Mouse (Mus musculus): ENCODE measurements around the gene Chmp4b. TPM values are rescaled to one million over a fixed set of nuclear protein-coding genes. Genes with fewer than 3 reads are reported as not detected.
A peak's percentile ranks its signal among the peaks of the same experiment; 100 is the strongest.

The Chmp4b gene
- polyA plus RNA-seq, 1 experiment from 2014 or later: 25.1 TPM

GRCm38 (mm10) chr2:154706526-154707280 is 55.2 kb downstream of the Chmp4b start:
- H3K4me2 ChIP-seq: no peak overlapping the region
- peaks cover 20% of the 10 kb centered on the region for H3K4me1 ChIP-seq (replicated peaks)
- no peak for ATAC-seq (replicated peaks; ENCODE audit: insufficient number of reproducible peaks, insufficient read depth, low FRiP score, low read depth)
- no peak overlapping the region for H3K9ac ChIP-seq
- H3K9me3 ChIP-seq (replicated peaks): no peaks in the 10 kb centered on the region
- H3K27ac ChIP-seq: no peak overlapping the region
- no peak overlapping the region for H3K4me3 ChIP-seq
- 61% methylated on average over 11 of the region's 11 CpGs for WGBS
- H3K36me3 ChIP-seq: no peaks in the 10 kb centered on the region
- no peaks in the 10 kb centered on the region for H3K27me3 ChIP-seq

GRCm38 (mm10) chr2:154707284-154707683 is 55.8 kb downstream of the Chmp4b start:
- 67% methylated on average over 7 of the region's 7 CpGs for WGBS
- H3K4me3 ChIP-seq: no peak overlapping the region
- peaks cover 20% of the 10 kb centered on the region for H3K4me1 ChIP-seq (replicated peaks)
- H3K36me3 ChIP-seq: no peaks in the 10 kb centered on the region
- no peaks in the 10 kb centered on the region for H3K27me3 ChIP-seq
- no peak overlapping the region for H3K4me2 ChIP-seq
- no peak overlapping the region for H3K9ac ChIP-seq
- H3K27ac ChIP-seq: no peak overlapping the region
- peak; percentile 18; the same call in 1 of the 2 replicates for ATAC-seq (replicated peaks; ENCODE audit: insufficient number of reproducible peaks, insufficient read depth, low FRiP score, low read depth)
- H3K9me3 ChIP-seq (replicated peaks): no peaks in the 10 kb centered on the region

- Histone ChIP-seq H3K4me3 (no peak overlapping the region), H3K36me3 (no peaks in the 10 kb centered on the region), H3K9me3 (replicated peaks) (no peaks in the 10 kb centered on the region), H3K4me2 (no peak overlapping the region), H3K27ac (no peak overlapping the region), H3K4me1 (replicated peaks) (peaks cover 20% of the 10 kb centered on the region), H3K9ac (no peak overlapping the region), H3K27me3 (no peaks in the 10 kb centered on the region)
- ATAC-seq (replicated peaks; ENCODE audit: insufficient number of reproducible peaks, insufficient read depth, low FRiP score, low read depth): no peak
- whole genome bisulfite sequencing: 59% methylated on average over 7 of the region's 7 CpGs
These were observed 56.4 kb downstream of the Chmp4b start for GRCm38 (mm10) chr2:154707830-154708385.

- 59% methylated on average over 3 of the region's 3 CpGs for WGBS
- no peak overlapping the region for H3K27ac ChIP-seq
- no peaks in the 10 kb centered on the region for H3K36me3 ChIP-seq
- H3K4me1 ChIP-seq (replicated peaks): peaks cover 18% of the 10 kb centered on the region
- ATAC-seq (replicated peaks; ENCODE audit: insufficient number of reproducible peaks, insufficient read depth, low FRiP score, low read depth): no peak
- no peaks in the 10 kb centered on the region for H3K27me3 ChIP-seq
- H3K4me3 ChIP-seq: no peak overlapping the region
- no peak overlapping the region for H3K9ac ChIP-seq
- no peak overlapping the region for H3K4me2 ChIP-seq
- H3K9me3 ChIP-seq (replicated peaks): no peaks in the 10 kb centered on the region
These were observed 60.2 kb downstream of the Chmp4b start for GRCm38 (mm10) chr2:154711701-154712100.

DNA sequence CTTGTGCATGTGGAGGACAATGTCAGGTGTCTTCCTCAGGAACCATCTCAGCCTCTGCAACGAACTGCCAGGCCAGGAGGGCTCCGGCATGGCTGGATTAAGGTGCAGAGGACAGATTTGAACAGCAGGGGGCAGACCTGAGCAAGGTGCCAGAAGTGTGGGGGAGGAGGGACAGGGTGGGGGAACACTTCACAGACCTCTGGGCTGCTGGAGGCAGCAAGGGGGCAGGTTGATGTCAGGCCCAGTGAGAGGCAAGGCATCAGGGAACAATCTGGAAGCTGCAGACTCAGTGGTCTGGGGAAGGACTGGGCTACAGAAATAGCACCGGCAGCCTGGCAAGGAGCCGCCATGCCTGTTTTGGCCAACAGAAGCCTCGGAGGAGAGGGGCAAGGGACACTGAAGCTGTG is 60.8 kb downstream of the Chmp4b start:
- H3K27me3 ChIP-seq: no peaks in the 10 kb centered on the region
- H3K4me1 ChIP-seq (replicated peaks): peaks cover 12% of the 10 kb centered on the region
- H3K4me3 ChIP-seq: no peak overlapping the region
- no peak overlapping the region for H3K27ac ChIP-seq
- H3K4me2 ChIP-seq: peak overlapping the region; percentile 13; the same call in 1 of the 2 replicates
- ATAC-seq (replicated peaks; ENCODE audit: insufficient number of reproducible peaks, insufficient read depth, low FRiP score, low read depth): no peak
- 35% methylated on average over 5 of the region's 5 CpGs for WGBS
- H3K9me3 ChIP-seq (replicated peaks): no peaks in the 10 kb centered on the region
- no peak overlapping the region for H3K9ac ChIP-seq
- no peaks in the 10 kb centered on the region for H3K36me3 ChIP-seq

- Histone ChIP-seq H3K4me1 (replicated peaks) (peaks cover 4% of the 10 kb centered on the region), H3K9me3 (replicated peaks) (no peaks in the 10 kb centered on the region), H3K4me2 (no peak overlapping the region), H3K27me3 (no peaks in the 10 kb centered on the region), H3K27ac (no peak overlapping the region), H3K9ac (no peak overlapping the region), H3K4me3 (no peak overlapping the region), H3K36me3 (no peaks in the 10 kb centered on the region)
- ATAC-seq (replicated peaks; ENCODE audit: insufficient number of reproducible peaks, insufficient read depth, low FRiP score, low read depth): no peak
- 47% methylated on average over 6 of the region's 6 CpGs for WGBS
These were observed 61.6 kb downstream of the Chmp4b start for GRCm38 (mm10) chr2:154713083-154713482.

GRCm38 (mm10) chr2:154713964-154714363 is 62.5 kb downstream of the Chmp4b start:
- Histone ChIP-seq H3K36me3 (no peaks in the 10 kb centered on the region), H3K27me3 (no peaks in the 10 kb centered on the region), H3K4me2 (no peak overlapping the region), H3K27ac (no peak overlapping the region), H3K4me3 (no peak overlapping the region), H3K9ac (no peak overlapping the region), H3K9me3 (replicated peaks) (no peaks in the 10 kb centered on the region), H3K4me1 (replicated peaks) (0 out of 2 replicates have a peak, but pooled peaks cover 3% of the 10 kb centered on the region)
- ATAC-seq (replicated peaks; ENCODE audit: insufficient number of reproducible peaks, insufficient read depth, low FRiP score, low read depth): no peak
- 63% methylated on average over 3 of the region's 3 CpGs for WGBS

DNA sequence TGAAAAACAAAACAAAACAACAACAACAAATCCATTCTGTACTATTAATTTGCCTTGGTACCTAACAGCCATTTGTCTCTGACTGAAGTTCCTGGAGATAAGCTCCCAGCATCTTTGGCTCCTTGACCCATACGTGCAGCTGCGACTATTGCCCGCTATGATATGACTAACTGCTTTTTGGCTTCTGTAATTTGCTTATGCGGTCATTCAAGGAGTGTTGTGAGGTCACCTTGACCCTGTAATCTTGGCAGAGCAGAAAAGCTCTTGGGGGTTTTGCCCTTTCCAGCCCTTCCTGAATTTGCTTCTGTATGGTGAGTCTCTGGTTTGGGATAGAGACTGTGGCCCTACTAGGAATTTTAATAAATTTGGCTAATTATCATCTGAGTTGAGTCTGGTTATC is 65.1 kb downstream of the Chmp4b start:
- no peak for ATAC-seq (replicated peaks; ENCODE audit: insufficient number of reproducible peaks, insufficient read depth, low FRiP score, low read depth)
- WGBS: 69% methylated on average over 4 of the region's 4 CpGs

GRCm38 (mm10) chr2:154717081-154717480 is 65.6 kb downstream of the Chmp4b start:
- Histone ChIP-seq H3K36me3 (no peaks in the 10 kb centered on the region), H3K4me3 (no peak overlapping the region), H3K4me2 (no peak overlapping the region), H3K9ac (no peak overlapping the region), H3K4me1 (replicated peaks) (0 out of 2 replicates have a peak, but pooled peaks cover 3% of the 10 kb centered on the region), H3K27me3 (no peaks in the 10 kb centered on the region), H3K9me3 (replicated peaks) (no peaks in the 10 kb centered on the region), H3K27ac (no peak overlapping the region)
- ATAC-seq (replicated peaks; ENCODE audit: insufficient number of reproducible peaks, insufficient read depth, low FRiP score, low read depth): no peak

More for the DNA sequence above, 65.1 kb downstream of the Chmp4b start:
- Histone ChIP-seq H3K4me2 (no peak overlapping the region), H3K4me3 (no peak overlapping the region), H3K27me3 (no peaks in the 10 kb centered on the region), H3K9me3 (replicated peaks) (no peaks in the 10 kb centered on the region), H3K27ac (no peak overlapping the region), H3K36me3 (no peaks in the 10 kb centered on the region), H3K9ac (no peak overlapping the region), H3K4me1 (replicated peaks) (0 out of 2 replicates have a peak, but pooled peaks cover 3% of the 10 kb centered on the region)

DNA sequence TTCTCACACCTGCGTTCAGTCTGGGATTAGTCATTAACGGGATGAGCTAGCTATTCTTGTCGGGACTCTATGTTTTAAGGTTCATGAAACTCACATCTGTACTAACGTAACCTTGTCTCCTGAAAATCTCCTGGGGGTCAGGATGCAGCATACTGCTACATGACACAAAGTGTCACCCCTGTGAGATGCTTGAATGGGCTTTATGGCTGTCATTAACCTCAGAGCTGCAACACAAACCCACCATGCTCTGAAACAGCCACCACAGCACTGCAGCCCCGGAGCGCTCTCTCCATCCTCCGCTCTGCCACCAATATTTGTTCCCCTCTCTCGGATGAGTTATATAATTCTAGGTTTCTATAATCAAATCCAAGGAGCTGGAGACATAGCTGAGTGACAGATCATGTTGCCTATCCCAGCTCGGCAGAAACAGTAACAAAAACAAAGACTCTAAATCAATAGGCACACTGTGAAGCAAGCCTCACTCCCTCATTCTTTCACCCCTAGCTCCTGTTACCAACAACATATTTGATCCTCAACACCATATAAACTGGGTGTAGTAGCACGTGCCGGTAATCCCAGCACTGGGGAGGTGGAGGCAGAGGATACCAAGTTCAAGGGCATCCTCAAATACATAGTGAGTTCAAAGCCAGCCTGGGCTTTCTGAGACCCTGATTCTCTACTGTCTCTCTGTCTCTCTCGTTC is 67.5 kb downstream of the Chmp4b start:
- WGBS: 77% methylated on average over 12 of the region's 12 CpGs
- Histone ChIP-seq H3K4me3 (no peak overlapping the region), H3K27ac (no peak overlapping the region), H3K36me3 (no peaks in the 10 kb centered on the region), H3K9me3 (replicated peaks) (no peaks in the 10 kb centered on the region), H3K9ac (no peak overlapping the region), H3K4me2 (no peak overlapping the region), H3K4me1 (replicated peaks) (no peaks in the 10 kb centered on the region), H3K27me3 (no peaks in the 10 kb centered on the region)
- no peak for ATAC-seq (replicated peaks; ENCODE audit: insufficient number of reproducible peaks, insufficient read depth, low FRiP score, low read depth)

- Histone ChIP-seq H3K9ac (no peak overlapping the region), H3K27ac (no peak overlapping the region), H3K9me3 (replicated peaks) (no peaks in the 10 kb centered on the region), H3K36me3 (no peaks in the 10 kb centered on the region), H3K4me2 (no peak overlapping the region), H3K4me3 (no peak overlapping the region), H3K27me3 (no peaks in the 10 kb centered on the region), H3K4me1 (replicated peaks) (no peaks in the 10 kb centered on the region)
- 63% methylated on average over 2 of the region's 2 CpGs for WGBS
- ATAC-seq (replicated peaks; ENCODE audit: insufficient number of reproducible peaks, insufficient read depth, low FRiP score, low read depth): no peak
These were observed 68.8 kb downstream of the Chmp4b start for GRCm38 (mm10) chr2:154720315-154720714.

Measured in heart, embryonic 15.5 days (tissue).